Mouse (Mus musculus) thymus, adult 2 months (tissue): ENCODE data around the gene AL607142.1. TPM values are rescaled to one million over a fixed set of nuclear protein-coding genes. Genes with fewer than 3 reads are reported as not detected.

Source experiments
- DNase-seq: peaks from one replicate; pipeline ENCODE4 v3.0.0; 2021
- H3K27ac ChIP-seq: fragments of 200-500 bp; 2 replicates; pipeline ENCODE4 v1.5.1; 2012; ENCODE audit warnings: low read length, control low read depth; ENCODE audit not compliant: control insufficient read depth, insufficient read depth
- H3K27me3 ChIP-seq: fragments of 200-500 bp; 2 replicates; pipeline ENCODE4 v1.6.1; 2012; ENCODE audit warnings: mild to moderate bottlenecking, low read length, moderate library complexity, mixed read lengths; ENCODE audit not compliant: control insufficient read depth, insufficient read depth
- H3K36me3 ChIP-seq: fragments of 200-500 bp; 2 replicates; pipeline ENCODE4 v1.6.1; 2012; ENCODE audit warnings: mild to moderate bottlenecking, low read length, moderate library complexity; ENCODE audit not compliant: control insufficient read depth, insufficient read depth
- H3K4me1 ChIP-seq: fragments of 200-500 bp; replicated peaks from 2 replicates; pipeline ENCODE4 v1.6.1; 2012; ENCODE audit warnings: low read length; ENCODE audit not compliant: control insufficient read depth, insufficient read depth
- H3K4me3 ChIP-seq: fragments of 200-500 bp; 2 replicates; pipeline ENCODE4 v1.5.1; 2012; ENCODE audit warnings: mild to moderate bottlenecking, low read length, control low read depth, moderate library complexity; ENCODE audit not compliant: control insufficient read depth, insufficient read depth
- CTCF ChIP-seq: fragments of 200-500 bp; IDR thresholded peaks from 2 replicates; pipeline ENCODE4 v1.5.1; 2012; ENCODE audit warnings: mild to moderate bottlenecking, control low read depth, low read length, moderate library complexity, borderline replicate concordance; ENCODE audit not compliant: control insufficient read depth, poor library complexity, insufficient read depth; ENCODE audit errors: extremely low read depth
- POLR2A ChIP-seq: fragments of 200-500 bp; IDR thresholded peaks from 2 replicates; pipeline ENCODE4 v1.6.1; 2012; ENCODE audit warnings: mild to moderate bottlenecking, low read length, control low read depth, moderate library complexity; ENCODE audit not compliant: control insufficient read depth, poor library complexity, insufficient read depth; ENCODE audit errors: extremely low read depth
- WGBS: fragments of 180-500 bp; shearing (Covaris S2); methylation state at CpG from one replicate; pipeline ENCODE4 v1.1.7; 2018; 5-methylcytosine and 5-hydroxymethylcytosine counted together
- polyA plus RNA-seq: library from polyadenylated mRNA; depleted of rRNA; stranded (reverse); fragments of >200 nt; gene quantifications from 2 replicates; pipeline ENCODE4 v1.2.3, GENCODE M21; 2012

Gene AL607142.1
- polyA plus RNA-seq, 1 experiment: not detected

GRCm38 (mm10) chr4:120062198-120062597 is 2.6 kb upstream of the AL607142.1 start:
- WGBS: 90% methylated on average over 6 of the region's 6 CpGs
- no peaks in the 10 kb centered on the region for H3K36me3 ChIP-seq
- H3K4me1 ChIP-seq: peaks cover 19% of the 10 kb centered on the region
- H3K27ac ChIP-seq: no peak overlapping the region
- H3K27me3 ChIP-seq: no peaks in the 10 kb centered on the region
- no peak overlapping the region for H3K4me3 ChIP-seq
- DNase-seq: no peak
- TF ChIP-seq POLR2A (no peak), CTCF (no peak)

GRCm38 (mm10) chr4:120062754-120063153 is 2.0 kb upstream of the AL607142.1 start:
- 90% methylated on average over 11 of the region's 11 CpGs for WGBS
- H3K27ac ChIP-seq: no peak overlapping the region
- H3K4me3 ChIP-seq: no peak overlapping the region
- DNase-seq: no peak
- peaks cover 16% of the 10 kb centered on the region for H3K4me1 ChIP-seq
- H3K36me3 ChIP-seq: no peaks in the 10 kb centered on the region
- no peaks in the 10 kb centered on the region for H3K27me3 ChIP-seq
- TF ChIP-seq CTCF (no peak), POLR2A (no peak)

DNA sequence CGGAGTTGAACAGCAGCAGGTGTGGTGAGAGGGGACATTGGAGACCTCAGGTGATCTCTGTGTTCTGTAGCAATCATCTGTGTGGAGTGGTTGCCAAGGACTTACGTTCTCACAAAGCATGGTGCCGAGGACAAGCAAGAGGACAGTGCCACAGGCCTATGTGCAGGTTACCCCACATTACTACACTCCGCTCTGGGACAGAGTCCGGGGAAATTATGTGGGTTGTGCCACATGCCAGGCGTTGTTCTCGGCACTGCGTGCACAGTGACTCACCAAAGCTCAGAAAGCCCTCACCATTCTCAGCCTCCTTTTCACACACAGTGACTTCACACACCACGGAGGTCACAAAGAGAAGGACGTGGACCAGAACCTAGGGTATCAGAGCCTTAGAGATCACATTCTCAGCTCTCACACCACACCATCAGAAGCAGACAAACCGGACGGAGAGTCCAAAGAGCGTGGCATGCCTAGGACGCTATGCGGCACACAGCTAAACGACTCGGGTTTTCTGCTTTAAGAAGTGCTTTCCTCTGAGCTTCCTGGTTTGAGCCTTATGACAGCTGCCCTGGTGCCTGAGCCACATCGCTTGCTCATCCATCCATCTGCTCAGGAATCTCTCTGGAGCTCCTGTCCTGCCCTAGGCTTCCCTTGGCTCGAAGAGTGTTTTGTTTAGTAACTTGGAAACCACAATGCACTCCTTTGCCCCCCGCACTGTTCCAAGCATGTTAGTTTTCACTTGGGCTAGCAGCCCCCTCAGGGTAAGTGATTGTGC is 1.3 kb upstream of the AL607142.1 start:
- Histone ChIP-seq H3K36me3 (no peaks in the 10 kb centered on the region), H3K27ac (no peak overlapping the region), H3K4me1 (peaks cover 11% of the 10 kb centered on the region; the same call in 1 of the 2 replicates), H3K4me3 (no peak overlapping the region), H3K27me3 (no peaks in the 10 kb centered on the region)
- DNase-seq: no peak
- TF ChIP-seq CTCF (no peak), POLR2A (no peak)
- 96% methylated on average over 20 of the region's 20 CpGs for WGBS

- WGBS: 92% methylated on average over 9 of the region's 9 CpGs
- H3K27ac ChIP-seq: no peak overlapping the region
- no peaks in the 10 kb centered on the region for H3K27me3 ChIP-seq
- H3K36me3 ChIP-seq: no peaks in the 10 kb centered on the region
- DNase-seq: no peak
- 0 out of 2 replicates have a peak, but pooled peaks cover 7% of the 10 kb centered on the region for H3K4me1 ChIP-seq
- TF ChIP-seq CTCF: no peak
- TF ChIP-seq POLR2A: no peak
- no peak overlapping the region for H3K4me3 ChIP-seq
These were observed 2.2 kb downstream of the AL607142.1 start for GRCm38 (mm10) chr4:120066841-120067591.

- Histone ChIP-seq H3K4me1 (0 out of 2 replicates have a peak, but pooled peaks cover 9% of the 10 kb centered on the region), H3K4me3 (no peak overlapping the region), H3K36me3 (no peaks in the 10 kb centered on the region), H3K27ac (no peak overlapping the region), H3K27me3 (no peaks in the 10 kb centered on the region)
- 98% methylated on average over 8 of the region's 8 CpGs for WGBS
- TF ChIP-seq POLR2A: no peak
- TF ChIP-seq CTCF: no peak
- no peak for DNase-seq
These were observed 2.9 kb downstream of the AL607142.1 start for GRCm38 (mm10) chr4:120067592-120068235.

GRCm38 (mm10) chr4:120068883-120069581 is 4.2 kb downstream of the AL607142.1 start:
- DNase-seq: no peak
- Histone ChIP-seq H3K4me3 (no peak overlapping the region), H3K27me3 (no peaks in the 10 kb centered on the region), H3K36me3 (no peaks in the 10 kb centered on the region), H3K27ac (no peak overlapping the region), H3K4me1 (peaks cover 11% of the 10 kb centered on the region)
- 95% methylated on average over 3 of the region's 3 CpGs for WGBS
- TF ChIP-seq POLR2A (no peak), CTCF (no peak)
